Mouse (Mus musculus): Measurements from ENCODE around the gene Slc17a2.
"Not testable (repeated sequence)": the region's sequence is repeated elsewhere in the genome, so short reads cannot be mapped to it uniquely, and the experiment has no call there.

Slc17a2 gene

DNA sequence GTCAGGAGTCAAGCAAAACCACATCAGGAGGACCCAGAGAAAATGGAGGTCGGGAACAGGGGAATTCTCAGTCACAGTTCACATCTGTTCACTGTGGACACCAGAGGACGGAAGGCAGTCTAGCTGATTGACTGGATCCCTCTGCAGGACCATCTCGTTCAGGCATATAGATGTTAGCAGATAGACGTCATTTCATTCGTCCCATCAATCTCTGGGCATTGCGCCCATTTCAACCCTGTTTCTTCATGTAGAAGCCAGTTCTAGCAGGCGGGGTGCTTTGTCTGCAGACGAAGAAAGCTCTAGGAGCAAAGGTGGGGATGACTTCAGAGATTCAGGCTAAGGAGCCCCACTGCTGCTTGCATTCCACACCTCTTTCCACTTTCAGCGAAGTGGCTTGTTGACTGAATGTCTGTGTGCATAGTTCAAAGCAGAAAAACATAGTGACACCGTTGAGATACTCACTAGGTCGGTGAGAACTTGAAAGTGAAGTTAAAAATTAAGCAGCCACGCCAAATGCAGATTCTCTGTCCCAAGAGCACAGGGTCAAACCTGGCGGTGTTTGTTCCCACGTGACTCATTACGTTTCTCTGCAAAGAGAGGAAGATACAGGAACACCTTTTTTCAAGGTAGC lies at the start of gene Slc17a2:
Gene Slc17a2 (plus strand): TSS at position 572 of the 631 bp plus-strand sequence.
- DNase-seq, result no peak

DNA sequence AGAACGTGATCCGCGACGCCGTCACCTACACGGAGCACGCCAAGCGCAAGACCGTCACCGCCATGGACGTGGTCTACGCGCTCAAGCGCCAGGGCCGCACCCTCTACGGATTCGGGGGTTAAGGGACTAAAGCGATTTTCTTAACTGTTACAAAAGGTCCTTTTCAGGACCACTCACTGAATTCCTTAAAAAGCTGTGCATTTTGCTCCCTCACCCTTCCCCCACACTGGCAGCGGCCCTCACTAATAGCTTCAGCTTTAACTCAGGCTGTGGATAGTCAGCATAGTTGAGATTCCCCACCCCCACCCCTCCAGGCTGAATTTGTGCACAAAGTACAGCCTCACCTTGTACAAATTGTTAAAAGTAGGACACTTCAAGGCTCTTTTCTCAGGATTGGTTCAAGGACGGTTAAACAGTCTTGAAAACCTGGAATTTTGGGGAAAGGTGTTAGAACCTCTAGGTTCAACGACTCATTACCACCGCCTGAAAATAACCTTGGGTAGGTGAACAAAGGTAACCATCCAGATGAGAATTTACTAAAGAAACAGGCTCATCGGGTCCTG lies 49.5 kb upstream of the Slc17a2 start:
- no peak for DNase-seq

- no peak for DNase-seq
Observed at GRCm38 (mm10) chr13:23757921-23758320, 48.9 kb upstream of the Slc17a2 start.

GRCm38 (mm10) chr13:23759251-23759771 lies 47.5 kb upstream of the Slc17a2 start:
- no peak for DNase-seq

DNA sequence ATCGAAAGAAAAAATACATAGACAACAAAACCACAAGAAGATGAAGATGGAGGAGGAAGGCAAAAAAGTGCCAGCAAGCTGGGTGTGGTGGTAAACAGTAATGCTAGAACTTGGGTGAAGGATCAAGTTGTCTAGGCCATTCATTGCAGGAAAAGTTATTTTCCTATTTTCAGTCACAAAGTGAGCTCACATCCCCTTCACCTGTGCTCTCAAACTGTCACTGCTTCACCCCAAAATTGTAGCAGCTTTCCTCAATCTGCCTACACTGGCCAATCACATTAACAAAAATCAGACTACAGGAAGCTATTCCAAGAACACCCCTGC lies 46.9 kb upstream of the Slc17a2 start:
- no peak for DNase-seq

GRCm38 (mm10) chr13:23760240-23760971 lies 46.4 kb upstream of the Slc17a2 start:
- no peak for DNase-seq

DNA sequence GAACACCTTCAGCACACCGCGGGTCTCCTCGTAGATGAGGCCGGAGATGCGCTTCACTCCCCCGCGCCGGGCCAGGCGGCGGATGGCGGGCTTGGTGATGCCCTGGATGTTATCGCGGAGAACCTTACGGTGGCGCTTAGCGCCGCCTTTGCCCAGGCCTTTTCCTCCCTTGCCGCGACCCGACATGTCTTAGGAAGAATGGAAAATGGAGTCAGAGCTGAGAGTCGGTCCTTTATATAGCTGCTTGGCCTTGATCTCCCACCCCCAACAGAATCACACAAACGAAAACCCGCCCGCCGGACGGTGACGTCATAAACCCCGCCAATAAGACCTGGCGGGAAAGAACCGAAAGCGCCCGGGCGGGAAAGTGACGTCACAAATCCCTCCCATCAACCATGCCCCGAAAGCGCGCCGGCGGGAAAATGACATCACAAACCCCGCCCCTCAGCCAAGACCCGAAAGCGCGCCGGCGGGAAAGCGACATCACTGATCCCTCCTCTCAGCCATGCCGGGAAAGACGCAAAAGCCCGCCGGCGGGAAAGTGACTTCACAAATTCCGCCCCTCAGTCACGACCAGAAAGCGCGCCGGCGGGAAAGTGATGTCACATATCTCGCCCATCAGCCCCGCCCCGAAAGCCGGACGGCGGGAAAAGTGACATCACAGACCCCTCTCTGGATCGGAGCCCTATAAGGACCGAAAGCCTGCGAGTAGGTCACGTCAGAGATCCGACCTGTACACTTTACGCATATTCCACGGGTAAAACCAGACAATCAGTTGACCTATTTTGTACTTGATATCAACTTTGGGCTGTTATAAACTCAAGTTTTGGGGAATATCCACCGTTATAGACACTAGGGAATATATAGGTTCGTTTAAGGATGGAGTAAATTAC lies 45.6 kb upstream of the Slc17a2 start, which contains the start of gene Hist1h4a:
Gene Hist1h4a (minus strand): TSS at position 259 of the 893 bp plus-strand sequence.
- peak; percentile 98 to 99 for DNase-seq

DNA sequence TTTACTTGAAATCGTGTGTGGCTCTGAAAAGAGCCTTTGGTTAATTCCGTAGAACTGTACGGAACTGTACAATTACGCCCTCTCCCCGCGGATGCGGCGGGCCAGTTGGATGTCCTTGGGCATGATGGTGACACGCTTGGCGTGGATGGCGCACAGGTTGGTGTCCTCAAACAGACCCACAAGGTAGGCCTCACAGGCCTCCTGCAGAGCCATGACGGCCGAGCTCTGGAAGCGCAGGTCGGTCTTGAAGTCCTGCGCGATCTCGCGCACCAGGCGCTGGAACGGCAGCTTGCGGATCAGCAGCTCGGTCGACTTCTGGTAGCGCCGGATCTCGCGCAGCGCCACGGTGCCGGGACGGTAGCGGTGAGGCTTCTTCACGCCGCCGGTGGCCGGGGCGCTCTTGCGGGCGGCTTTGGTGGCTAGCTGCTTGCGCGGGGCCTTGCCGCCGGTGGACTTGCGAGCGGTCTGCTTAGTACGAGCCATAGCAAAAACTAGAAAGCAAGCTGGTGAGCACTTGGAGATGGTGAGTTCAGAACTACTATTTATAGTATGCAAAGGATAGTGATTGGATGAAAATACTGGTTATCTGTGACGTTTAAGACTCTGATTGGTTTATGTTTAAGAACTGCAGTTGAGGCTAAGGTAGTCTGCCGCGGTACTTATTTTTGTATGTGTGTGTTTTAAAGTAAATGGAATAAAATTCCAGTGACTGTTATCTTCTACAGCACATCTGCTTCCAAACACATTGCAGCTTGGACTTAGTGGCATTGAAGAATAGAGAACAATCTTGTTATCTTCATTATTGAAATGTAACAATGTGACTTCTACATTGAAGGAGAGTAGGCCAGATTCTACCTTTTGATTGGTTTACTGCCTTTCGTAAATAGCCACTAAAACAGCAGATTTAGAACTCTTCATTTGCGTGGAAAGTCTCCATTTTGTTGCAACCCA lies 44.6 kb upstream of the Slc17a2 start, which contains the start of gene Hist1h3a:
Gene Hist1h3a (minus strand): TSS at position 516 of the 951 bp plus-strand sequence.
- peak; percentile 42 to 70 for DNase-seq

DNA sequence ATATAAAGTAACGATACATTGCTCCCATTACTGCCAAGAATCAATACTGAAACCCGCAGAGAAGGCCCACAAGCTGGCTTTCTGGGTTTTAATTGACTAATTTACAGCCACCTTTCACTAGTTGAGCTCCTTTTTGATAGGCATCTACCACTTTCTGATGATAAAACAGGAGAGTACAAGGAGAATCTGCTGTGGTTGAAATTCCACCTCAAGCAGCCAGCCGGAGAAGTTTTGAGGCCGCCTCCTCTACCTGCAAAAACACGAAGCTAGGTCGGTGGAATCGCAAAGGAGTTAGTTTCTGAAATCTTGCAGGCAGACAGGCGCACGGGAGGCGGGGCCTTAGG lies 43.6 kb upstream of the Slc17a2 start:
- DNase-seq, result no peak

DNA sequence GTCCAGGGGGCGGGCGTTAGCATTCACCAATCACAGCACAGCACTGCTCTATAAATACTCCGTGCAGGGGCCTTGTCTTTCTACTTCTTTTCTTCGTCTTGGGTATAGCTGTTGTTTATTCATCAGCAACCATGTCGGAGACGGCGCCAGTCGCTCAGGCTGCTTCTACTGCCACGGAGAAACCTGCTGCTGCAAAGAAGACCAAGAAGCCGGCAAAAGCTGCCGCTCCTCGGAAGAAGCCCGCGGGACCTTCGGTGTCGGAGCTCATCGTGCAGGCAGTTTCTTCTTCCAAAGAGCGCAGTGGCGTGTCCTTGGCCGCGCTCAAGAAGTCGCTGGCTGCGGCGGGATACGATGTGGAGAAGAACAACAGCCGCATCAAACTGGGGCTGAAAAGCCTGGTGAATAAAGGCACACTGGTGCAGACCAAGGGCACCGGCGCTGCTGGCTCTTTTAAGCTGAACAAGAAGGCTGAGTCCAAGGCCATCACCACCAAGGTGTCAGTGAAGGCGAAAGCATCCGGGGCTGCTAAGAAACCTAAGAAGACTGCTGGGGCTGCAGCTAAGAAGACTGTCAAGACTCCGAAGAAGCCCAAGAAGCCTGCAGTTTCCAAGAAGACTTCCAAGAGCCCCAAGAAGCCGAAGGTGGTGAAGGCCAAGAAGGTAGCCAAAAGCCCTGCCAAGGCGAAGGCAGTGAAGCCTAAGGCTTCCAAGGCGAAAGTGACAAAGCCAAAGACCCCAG lies 43.0 kb upstream of the Slc17a2 start, which contains the start of gene Hist1h1a:
Gene Hist1h1a (plus strand): TSS at position 81 of the 738 bp plus-strand sequence.
- peak; percentile 72 to 75 for DNase-seq

DNA sequence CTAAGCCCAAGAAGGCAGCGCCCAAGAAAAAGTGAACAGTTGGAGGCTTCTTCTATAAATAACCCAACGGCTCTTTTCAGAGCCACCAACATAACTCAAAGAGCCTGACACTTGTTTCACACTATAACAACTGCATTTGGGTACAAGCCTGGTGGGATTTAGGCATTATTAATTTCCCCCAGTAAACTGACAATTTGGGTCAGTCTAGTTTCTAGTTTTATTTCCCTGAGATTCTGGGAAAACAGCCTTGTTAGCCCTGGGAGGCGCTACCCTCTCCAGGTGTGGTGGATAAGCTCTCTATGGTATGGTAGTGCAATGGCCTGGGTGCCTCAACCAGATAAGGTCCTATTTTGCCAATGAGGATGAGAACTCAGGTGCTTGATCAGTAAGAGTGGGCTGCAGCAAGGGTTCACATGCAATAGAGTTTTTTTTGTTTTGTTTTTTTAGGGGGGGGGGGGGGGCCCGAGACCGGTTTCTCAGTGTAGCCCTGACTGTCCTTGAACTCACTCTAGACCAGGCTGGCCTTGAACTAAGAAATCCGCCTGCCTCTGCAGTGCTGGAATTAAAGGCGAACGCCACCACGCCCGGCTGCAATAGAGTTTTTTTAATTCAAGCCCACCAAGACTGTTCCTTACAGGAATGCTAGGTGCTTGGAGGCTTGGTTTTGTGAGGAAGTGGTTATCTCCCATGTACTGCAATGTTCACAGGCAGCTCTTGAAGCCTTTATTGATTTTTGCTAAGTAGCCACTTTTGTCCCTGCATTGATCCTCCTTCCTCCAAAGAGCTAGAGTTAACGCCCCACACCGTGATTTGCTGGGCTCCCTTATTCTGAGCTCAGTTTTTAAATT lies 42.2 kb upstream of the Slc17a2 start:
- DNase-seq, result no peak

DNA sequence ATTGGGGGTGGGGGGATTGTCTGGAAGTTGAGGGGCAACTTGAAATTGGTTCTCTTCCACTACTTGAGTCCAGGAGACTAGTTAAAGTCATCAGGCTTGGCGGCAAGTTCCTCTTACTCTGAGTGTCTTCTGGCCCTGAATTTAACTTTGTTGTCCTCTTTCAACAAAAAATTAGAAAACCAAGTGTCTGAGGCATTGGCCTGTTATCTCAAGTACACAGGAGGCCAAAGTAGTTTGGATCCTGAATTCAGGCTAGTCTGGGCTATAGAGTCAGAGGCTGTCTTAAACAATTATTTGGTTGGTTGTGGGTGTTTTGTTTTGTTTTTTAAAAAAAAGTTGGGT lies 41.6 kb upstream of the Slc17a2 start:
- no peak for DNase-seq

DNA sequence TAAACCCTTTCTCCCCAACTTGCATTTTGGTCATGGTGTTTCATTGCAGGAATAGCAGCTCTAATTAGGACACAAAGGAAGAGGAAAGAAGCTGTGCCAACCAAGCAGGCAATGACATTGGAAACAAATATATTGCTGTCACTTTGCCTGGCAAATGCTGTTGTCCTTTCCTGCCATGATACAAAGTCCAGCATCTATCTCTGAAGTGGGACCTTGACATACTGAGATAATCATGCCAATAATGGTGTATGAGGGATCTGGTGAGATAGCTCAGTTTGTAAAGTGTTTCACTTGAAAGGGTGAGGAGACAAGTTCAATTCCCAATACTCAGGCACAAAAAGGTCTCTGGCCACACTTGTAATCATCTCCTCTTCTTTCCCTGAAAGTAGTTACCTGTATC lies 40.0 kb upstream of the Slc17a2 start:
- DNase-seq, result no peak

DNA sequence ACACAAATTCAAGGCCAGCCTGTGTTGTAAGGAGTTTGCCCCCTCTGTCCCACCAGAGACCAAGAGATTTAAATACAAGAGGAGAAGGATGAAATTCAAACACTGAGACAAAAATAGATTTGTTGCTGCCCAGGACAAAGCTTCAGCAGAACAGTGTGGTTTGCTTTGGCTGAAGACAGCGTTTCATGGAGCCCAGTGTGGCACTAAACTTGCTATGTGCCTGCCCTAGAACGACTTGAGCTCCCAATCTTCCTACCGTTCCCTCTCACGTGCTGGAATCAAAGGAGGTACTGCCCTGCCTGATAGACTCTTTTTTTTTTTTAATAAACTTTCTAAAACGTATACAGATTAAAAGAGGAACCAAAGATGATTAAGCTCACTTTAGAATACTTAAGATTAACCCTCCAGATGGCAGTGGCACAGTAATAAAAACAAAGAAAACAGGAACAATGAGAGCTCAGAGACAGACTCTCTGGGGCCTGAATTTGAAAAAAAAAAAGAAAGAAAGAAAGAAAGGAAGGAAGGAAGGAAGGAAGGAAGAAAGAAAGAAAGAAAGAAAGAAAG lies 37.9 kb upstream of the Slc17a2 start:
- DNase-seq, result no peak

DNA sequence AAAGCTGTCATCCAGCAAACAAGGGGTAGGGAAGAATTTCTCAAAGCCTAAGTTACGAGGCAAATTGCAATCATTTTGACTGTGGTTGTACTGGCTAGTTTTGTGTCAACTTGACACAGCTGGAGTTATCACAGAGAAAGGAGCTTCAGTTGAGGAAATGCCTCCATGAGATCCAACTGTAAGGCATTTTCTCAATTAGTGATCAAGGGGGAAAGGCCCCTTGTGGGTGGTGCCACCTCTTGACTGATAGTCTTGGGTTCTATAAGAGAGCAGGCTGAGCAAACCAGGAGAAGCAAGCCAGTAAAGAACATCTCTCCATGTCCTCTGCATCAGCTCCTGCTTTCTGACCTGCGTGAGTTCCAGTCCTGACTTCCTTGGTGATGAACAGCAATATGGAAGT lies 37.2 kb upstream of the Slc17a2 start, which contains the start of gene Trim38:
Gene Trim38 (plus strand): TSS at position 301 of the 400 bp plus-strand sequence.
- not testable (repeated sequence) for DNase-seq

- peak in 1 of 2 experiments; percentile 11 for DNase-seq
Observed at GRCm38 (mm10) chr13:23772561-23773313, 34.1 kb upstream of the Slc17a2 start.

DNA sequence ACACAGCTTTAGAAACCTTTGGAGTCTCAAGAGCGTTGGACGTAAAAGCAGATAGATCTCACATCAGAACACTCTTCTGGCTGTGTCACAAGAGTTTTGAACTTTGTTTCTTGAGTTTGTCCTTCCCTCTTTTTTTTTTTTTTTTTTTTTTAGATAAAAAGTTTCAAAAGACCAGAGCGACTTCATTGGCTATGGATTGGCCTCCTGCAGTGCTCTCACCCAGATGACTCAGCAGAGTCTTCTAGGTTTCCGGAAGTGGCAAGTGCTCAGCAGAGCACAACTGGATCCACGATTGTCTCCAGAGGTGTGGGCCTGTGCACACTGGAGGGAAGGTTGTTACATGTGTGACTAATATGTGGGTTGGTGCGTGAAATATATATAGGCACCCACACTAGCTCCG lies 28.5 kb upstream of the Slc17a2 start:
- no peak for DNase-seq

DNA sequence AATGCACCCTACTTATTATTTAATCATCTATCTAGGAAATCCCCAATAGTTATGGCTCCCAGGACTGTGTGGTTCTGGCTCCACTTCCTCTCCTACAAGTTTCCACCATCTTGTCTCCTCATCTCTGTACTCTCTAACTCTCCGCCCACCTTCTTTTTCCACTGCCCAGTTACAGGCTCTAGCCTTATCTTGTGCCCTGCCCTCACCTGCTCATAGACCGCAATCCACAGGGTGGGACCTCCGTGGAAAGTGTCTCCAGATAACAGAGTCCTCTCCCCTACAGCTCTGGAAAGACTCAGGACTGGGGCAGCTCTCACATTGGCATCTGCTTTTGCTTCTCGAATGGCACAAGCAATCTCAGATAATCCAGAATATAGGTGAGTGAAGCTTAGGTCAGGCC lies 27.8 kb upstream of the Slc17a2 start:
- DNase-seq, result no peak

GRCm38 (mm10) chr13:23792520-23792919 lies 14.3 kb upstream of the Slc17a2 start:
- DNase-seq, result peak; percentile 17 to 41
